Mouse (Mus musculus): Measurements from ENCODE around the gene Nfkbid. TPM values are rescaled to one million over a fixed set of nuclear protein-coding genes. Genes with fewer than 3 reads are reported as not detected.

The Nfkbid gene
- polyA plus RNA-seq (2014; fragmentation: Nextera tagmentation; extraction: Ambion mirVana), result 0.96 and 1.4 TPM in 2 replicates

DNA sequence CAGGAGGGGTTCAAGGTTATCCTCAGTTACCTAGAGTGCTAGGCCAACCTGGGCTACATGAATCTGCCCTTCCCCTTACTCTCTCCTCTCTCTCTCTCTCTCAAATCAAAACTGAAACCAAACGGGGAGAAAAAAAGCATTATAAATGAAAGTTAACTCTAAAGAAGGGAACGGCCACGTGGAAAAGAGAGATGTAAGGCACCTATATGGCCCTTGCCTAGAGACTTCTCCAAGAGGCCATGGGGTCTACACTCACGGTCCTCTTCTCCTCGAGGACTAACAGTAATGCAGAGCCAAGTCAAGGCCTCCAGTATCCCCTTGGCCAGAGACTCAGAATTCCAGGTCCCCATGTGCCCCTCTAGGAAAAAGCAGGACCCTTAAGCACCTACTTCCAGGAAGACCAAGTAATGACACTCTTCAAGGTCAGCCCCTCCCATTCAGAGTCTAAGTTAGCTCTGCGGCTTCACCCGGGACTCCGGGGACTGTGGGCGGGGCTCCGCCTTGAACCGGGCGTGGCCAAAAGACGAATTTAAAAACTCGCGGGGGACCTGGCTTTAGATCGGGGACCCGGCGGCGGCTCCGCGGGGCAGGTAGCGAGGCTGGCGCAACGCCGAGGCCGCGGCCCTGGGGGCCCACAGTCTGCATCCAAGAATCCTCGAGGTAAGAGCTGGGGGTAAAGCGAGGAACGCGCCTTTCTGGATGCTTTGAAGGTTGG, at the start of gene Nfkbid:
Gene Nfkbid (plus strand): TSS at position 558 of the 715 bp plus-strand sequence.
- Histone ChIP-seq H3K9me3 (ENCODE audit: control insufficient read depth, low read length) (no peaks in the 10 kb centered on the region), H3K27me3 (ENCODE audit: control insufficient read depth, insufficient read depth, low read length) (peaks cover 20% of the 10 kb centered on the region), H3K27ac (replicated peaks; ENCODE audit: low read depth, low read length) (no peak within 1 kb of the TSS; the same call in 1 of the 2 replicates), H3K4me3 (ENCODE audit: low read depth, low read length) (peak within 1 kb of the TSS; percentile 46), H3K4me1 (ENCODE audit: control insufficient read depth, insufficient read depth, low read length) (no peaks in the 10 kb centered on the region; the same call in 1 of the 2 replicates), H3K9ac (ENCODE audit: low read length) (peak within 1 kb of the TSS; percentile 55), H3K4me2 (ENCODE audit: low read depth, severe bottlenecking) (peak within 1 kb of the TSS; percentile 96), H3K36me3 (ENCODE audit: control insufficient read depth, insufficient read depth, low read length) (no peaks in the 10 kb centered on the region)
- WGBS, result 12% methylated on average over 31 of the region's 31 CpGs
- ATAC-seq (ENCODE audit: insufficient number of reproducible peaks, low FRiP score, low TSS enrichment, low read depth), result no peak
- DNase-seq (ENCODE audit: low spot score), result peak; percentile 45

DNA sequence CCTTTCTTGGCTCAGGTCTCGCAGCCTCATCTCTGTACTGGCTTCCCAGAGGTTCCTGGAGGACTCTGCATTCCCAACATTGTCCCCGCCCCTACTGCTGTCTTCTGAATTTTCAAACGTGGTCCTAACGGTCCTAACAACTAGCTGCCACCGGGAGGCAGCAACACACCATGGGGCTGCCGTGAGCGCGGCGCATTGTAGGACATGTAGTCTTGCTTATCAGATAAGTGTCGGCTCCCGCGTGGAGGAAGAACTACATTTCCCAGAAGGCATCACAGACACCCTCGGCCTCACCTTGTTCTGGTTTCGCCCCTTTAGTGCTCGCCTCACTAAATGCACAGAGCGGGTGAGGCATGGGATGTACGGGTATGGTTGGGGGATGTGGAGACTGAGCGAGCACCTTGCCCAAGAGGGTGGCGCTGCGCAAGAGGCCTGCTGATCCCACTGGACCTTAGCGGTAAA, 48.0 kb upstream of the Nfkbid start:
- Histone ChIP-seq H3K4me1 (ENCODE audit: control insufficient read depth, insufficient read depth, low read length) (no peaks in the 10 kb centered on the region), H3K4me3 (ENCODE audit: low read depth, low read length) (peak overlapping the region; percentile 25), H3K4me2 (ENCODE audit: low read depth, severe bottlenecking) (peak overlapping the region; percentile 51), H3K27ac (replicated peaks; ENCODE audit: low read depth, low read length) (no peak overlapping the region), H3K9ac (ENCODE audit: low read length) (peak overlapping the region; percentile 57), H3K36me3 (ENCODE audit: control insufficient read depth, insufficient read depth, low read length) (no peaks in the 10 kb centered on the region), H3K9me3 (ENCODE audit: control insufficient read depth, low read length) (no peaks in the 10 kb centered on the region), H3K27me3 (ENCODE audit: control insufficient read depth, insufficient read depth, low read length) (no peaks in the 10 kb centered on the region)
- under 1% methylated on average over 21 of the region's 21 CpGs for WGBS
- ATAC-seq (ENCODE audit: insufficient number of reproducible peaks, low FRiP score, low TSS enrichment, low read depth), result peak; percentile 98
- peak; percentile 93 for DNase-seq (ENCODE audit: low spot score)

- H3K9ac ChIP-seq (ENCODE audit: low read length), result no peak overlapping the region
- no peak overlapping the region for H3K4me3 ChIP-seq (ENCODE audit: low read depth, low read length)
- H3K36me3 ChIP-seq (ENCODE audit: control insufficient read depth, insufficient read depth, low read length), result no peaks in the 10 kb centered on the region
- ATAC-seq (ENCODE audit: insufficient number of reproducible peaks, low FRiP score, low TSS enrichment, low read depth) (no peak), DNase-seq (ENCODE audit: low spot score) (no peak)
- no peaks in the 10 kb centered on the region for H3K4me1 ChIP-seq (ENCODE audit: control insufficient read depth, insufficient read depth, low read length)
- H3K27ac ChIP-seq (replicated peaks; ENCODE audit: low read depth, low read length), result no peak overlapping the region
- H3K4me2 ChIP-seq (ENCODE audit: low read depth, severe bottlenecking), result no peak overlapping the region
- no peaks in the 10 kb centered on the region for H3K9me3 ChIP-seq (ENCODE audit: control insufficient read depth, low read length)
- no peaks in the 10 kb centered on the region for H3K27me3 ChIP-seq (ENCODE audit: control insufficient read depth, insufficient read depth, low read length)
- WGBS, result 66% methylated on average over 5 of the region's 5 CpGs
These were observed 41.5 kb upstream of the Nfkbid start for GRCm38 (mm10) chr7:30380061-30380460.

DNA sequence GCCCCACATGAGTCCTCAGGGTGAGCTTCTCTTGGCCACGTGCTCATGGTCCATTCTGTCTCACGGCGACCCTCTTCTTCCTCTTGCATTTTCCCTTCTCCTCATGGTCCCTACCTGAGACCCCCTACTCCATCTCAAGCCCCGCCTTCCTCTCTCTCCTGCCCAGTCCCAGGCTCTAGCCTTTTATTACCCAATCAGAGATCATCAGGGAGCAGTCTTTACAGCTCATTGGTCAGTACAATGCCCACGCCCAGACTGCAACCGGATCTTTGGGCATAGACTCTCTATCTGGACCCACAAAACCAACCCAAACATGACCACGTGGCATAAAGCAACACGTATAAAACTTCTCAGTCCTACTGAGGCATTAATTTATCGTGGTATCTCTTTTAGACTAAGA, 37.4 kb upstream of the Nfkbid start:
- no peak overlapping the region for H3K27ac ChIP-seq (replicated peaks; ENCODE audit: low read depth, low read length)
- ATAC-seq (ENCODE audit: insufficient number of reproducible peaks, low FRiP score, low TSS enrichment, low read depth), result no peak
- 85% methylated on average over 9 of the region's 9 CpGs for WGBS
- H3K27me3 ChIP-seq (ENCODE audit: control insufficient read depth, insufficient read depth, low read length), result no peaks in the 10 kb centered on the region
- H3K9ac ChIP-seq (ENCODE audit: low read length), result no peak overlapping the region
- H3K4me3 ChIP-seq (ENCODE audit: low read depth, low read length), result no peak overlapping the region
- DNase-seq (ENCODE audit: low spot score), result no peak
- H3K4me1 ChIP-seq (ENCODE audit: control insufficient read depth, insufficient read depth, low read length), result no peaks in the 10 kb centered on the region
- no peak overlapping the region for H3K4me2 ChIP-seq (ENCODE audit: low read depth, severe bottlenecking)
- H3K36me3 ChIP-seq (ENCODE audit: control insufficient read depth, insufficient read depth, low read length), result no peaks in the 10 kb centered on the region
- no peaks in the 10 kb centered on the region for H3K9me3 ChIP-seq (ENCODE audit: control insufficient read depth, low read length)

DNA sequence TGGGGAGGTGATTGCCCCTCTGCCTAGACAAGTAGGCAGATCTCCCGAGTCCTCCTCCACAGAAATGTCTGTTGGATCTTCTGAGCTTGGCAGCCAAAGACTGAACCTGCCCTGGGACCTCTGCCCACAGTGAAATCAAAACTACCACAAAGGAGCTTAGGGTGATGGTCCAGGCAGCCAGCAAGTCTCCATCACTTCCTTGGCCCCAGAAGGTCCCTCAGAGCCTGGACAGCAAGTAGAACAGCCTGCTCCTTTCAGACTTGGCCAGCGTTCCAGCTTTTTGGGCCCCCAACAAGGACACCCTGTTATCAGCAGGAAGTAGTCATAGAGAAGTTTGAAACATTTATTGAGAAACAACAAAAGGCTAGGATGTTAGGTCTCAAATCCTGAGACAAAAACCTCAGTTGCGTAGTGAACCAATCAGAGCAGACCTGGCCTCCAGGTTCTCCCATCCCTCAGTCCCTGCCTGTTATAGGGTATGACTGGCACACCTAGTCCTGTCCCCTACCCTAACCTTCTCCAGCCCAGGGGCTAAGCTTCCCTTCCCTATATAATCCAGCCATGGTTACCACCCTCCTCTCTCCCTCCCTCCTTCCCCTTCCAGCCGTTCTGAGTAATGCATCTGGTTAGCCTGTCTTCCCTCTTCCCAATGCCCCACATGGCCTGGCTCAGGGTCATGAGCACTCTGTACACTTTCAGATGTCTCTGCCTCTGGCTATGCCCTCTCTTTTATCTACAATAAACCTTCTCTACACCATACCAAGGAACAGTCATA, 28.6 kb upstream of the Nfkbid start:
- no peaks in the 10 kb centered on the region for H3K4me1 ChIP-seq (ENCODE audit: control insufficient read depth, insufficient read depth, low read length)
- no peak for DNase-seq (ENCODE audit: low spot score)
- no peaks in the 10 kb centered on the region for H3K36me3 ChIP-seq (ENCODE audit: control insufficient read depth, insufficient read depth, low read length)
- H3K4me3 ChIP-seq (ENCODE audit: low read depth, low read length), result no peak overlapping the region
- no peaks in the 10 kb centered on the region for H3K27me3 ChIP-seq (ENCODE audit: control insufficient read depth, insufficient read depth, low read length)
- H3K27ac ChIP-seq (replicated peaks; ENCODE audit: low read depth, low read length), result no peak overlapping the region
- H3K9me3 ChIP-seq (ENCODE audit: control insufficient read depth, low read length), result no peaks in the 10 kb centered on the region
- H3K4me2 ChIP-seq (ENCODE audit: low read depth, severe bottlenecking), result no peak overlapping the region
- ATAC-seq (ENCODE audit: insufficient number of reproducible peaks, low FRiP score, low TSS enrichment, low read depth), result no peak
- 75% methylated on average over 4 of the region's 4 CpGs for WGBS
- no peak overlapping the region for H3K9ac ChIP-seq (ENCODE audit: low read length)

GRCm38 (mm10) chr7:30393631-30394030, 27.9 kb upstream of the Nfkbid start:
- DNase-seq (ENCODE audit: low spot score) (no peak), ATAC-seq (ENCODE audit: insufficient number of reproducible peaks, low FRiP score, low TSS enrichment, low read depth) (no peak)
- Histone ChIP-seq H3K36me3 (ENCODE audit: control insufficient read depth, insufficient read depth, low read length) (no peaks in the 10 kb centered on the region), H3K27ac (replicated peaks; ENCODE audit: low read depth, low read length) (no peak overlapping the region), H3K4me1 (ENCODE audit: control insufficient read depth, insufficient read depth, low read length) (no peaks in the 10 kb centered on the region), H3K9me3 (ENCODE audit: control insufficient read depth, low read length) (no peaks in the 10 kb centered on the region), H3K4me3 (ENCODE audit: low read depth, low read length) (no peak overlapping the region), H3K27me3 (ENCODE audit: control insufficient read depth, insufficient read depth, low read length) (no peaks in the 10 kb centered on the region), H3K9ac (ENCODE audit: low read length) (no peak overlapping the region), H3K4me2 (ENCODE audit: low read depth, severe bottlenecking) (no peak overlapping the region)
- 83% methylated on average over 4 of the region's 4 CpGs for WGBS

GRCm38 (mm10) chr7:30394379-30394778, 27.2 kb upstream of the Nfkbid start:
- Histone ChIP-seq H3K36me3 (ENCODE audit: control insufficient read depth, insufficient read depth, low read length) (no peaks in the 10 kb centered on the region), H3K4me1 (ENCODE audit: control insufficient read depth, insufficient read depth, low read length) (no peaks in the 10 kb centered on the region), H3K9ac (ENCODE audit: low read length) (no peak overlapping the region), H3K4me3 (ENCODE audit: low read depth, low read length) (no peak overlapping the region), H3K27ac (replicated peaks; ENCODE audit: low read depth, low read length) (no peak overlapping the region), H3K27me3 (ENCODE audit: control insufficient read depth, insufficient read depth, low read length) (no peaks in the 10 kb centered on the region), H3K4me2 (ENCODE audit: low read depth, severe bottlenecking) (no peak overlapping the region), H3K9me3 (ENCODE audit: control insufficient read depth, low read length) (no peaks in the 10 kb centered on the region)
- DNase-seq (ENCODE audit: low spot score), result no peak
- no peak for ATAC-seq (ENCODE audit: insufficient number of reproducible peaks, low FRiP score, low TSS enrichment, low read depth)
- WGBS, result 71% methylated on average over 11 of the region's 11 CpGs

- H3K27me3 ChIP-seq (ENCODE audit: control insufficient read depth, insufficient read depth, low read length), result no peaks in the 10 kb centered on the region
- H3K4me1 ChIP-seq (ENCODE audit: control insufficient read depth, insufficient read depth, low read length), result no peaks in the 10 kb centered on the region
- H3K4me3 ChIP-seq (ENCODE audit: low read depth, low read length), result no peak overlapping the region
- no peaks in the 10 kb centered on the region for H3K9me3 ChIP-seq (ENCODE audit: control insufficient read depth, low read length)
- DNase-seq (ENCODE audit: low spot score) (no peak), ATAC-seq (ENCODE audit: insufficient number of reproducible peaks, low FRiP score, low TSS enrichment, low read depth) (no peak)
- H3K4me2 ChIP-seq (ENCODE audit: low read depth, severe bottlenecking), result no peak overlapping the region
- H3K27ac ChIP-seq (replicated peaks; ENCODE audit: low read depth, low read length), result no peak overlapping the region
- no peak overlapping the region for H3K9ac ChIP-seq (ENCODE audit: low read length)
- H3K36me3 ChIP-seq (ENCODE audit: control insufficient read depth, insufficient read depth, low read length), result no peaks in the 10 kb centered on the region
- 44% methylated on average over 2 of the region's 2 CpGs for WGBS
These were observed 26.7 kb upstream of the Nfkbid start for GRCm38 (mm10) chr7:30394871-30395270.
